ENCODE assay signal across 31 mouse cellular contexts in genomic region chr7:126803181-126803580, GRCm38 (mm10). TPM values are rescaled to one million over a fixed set of nuclear protein-coding genes. Genes with fewer than 3 reads are reported as not detected.
DNase-seq lines count a peak whose midpoint lies in the region; ATAC-seq and TF ChIP-seq lines count a peak whose summit lies in the region.
"Had no signal": no experiment of that assay in that cellular context is flagged by ENCODE, and none has a peak within 500 bp of the region (broad histone marks: within the 10 kb centered on the region; RNA-seq: fewer than 3 reads in every experiment).

No protein-coding gene starts in this region.

- peaks cover 22% of the 10 kb centered on the region for H3K4me1 ChIP-seq in intestine, embryonic 15.5 days (replicated peaks)
- H3K4me1 ChIP-seq in intestine, embryonic 16.5 days (ENCODE audit: control insufficient read depth, insufficient read depth, low read length): peaks cover 22% of the 10 kb centered on the region
- peaks cover 20 to 46% of the 10 kb centered on the region in 2 experiments for H3K4me1 ChIP-seq in MEL (ENCODE audit: control insufficient read depth in 1 of 2, insufficient read depth in 2 of 2, low read length in 2 of 2)
- H3K4me1 ChIP-seq in stomach, embryonic 14.5 days (ENCODE audit: control insufficient read depth, insufficient read depth, low read length): peaks cover 32% of the 10 kb centered on the region
- peaks cover 35% of the 10 kb centered on the region for H3K4me1 ChIP-seq in hindbrain, embryonic 10.5 days (replicated peaks)

- no peak overlapping the region for H3K4me3 ChIP-seq in intestine, embryonic 15.5 days (replicated peaks)
- H3K4me3 ChIP-seq in intestine, embryonic 16.5 days (ENCODE audit: low read length): no peak overlapping the region
- peak overlapping the region in 1 of 2 experiments; percentile 25; a peak in 2 of 4 replicates for H3K4me3 ChIP-seq in MEL (ENCODE audit: control insufficient read depth in 1 of 2, insufficient read depth in 1 of 2, low read depth in 2 of 2, low read length in 2 of 2)
- H3K4me3 ChIP-seq in stomach, embryonic 14.5 days (ENCODE audit: low read depth, low read length): no peak overlapping the region
- no peak overlapping the region for H3K4me3 ChIP-seq in hindbrain, embryonic 10.5 days
- H3K4me3 ChIP-seq: forebrain, embryonic 10.5 days; heart, embryonic 12.5 days; liver, embryonic 12.5 days; neural tube, embryonic 12.5 days had no signal

- 67% methylated on average over 6 of the region's 6 CpGs for WGBS in intestine, embryonic 15.5 days
- WGBS in intestine, embryonic 16.5 days: 71% methylated on average over 6 of the region's 6 CpGs
- 60% methylated on average over 6 of the region's 6 CpGs for WGBS in stomach, embryonic 14.5 days
- WGBS in hindbrain, embryonic 10.5 days: 93% methylated on average over 6 of the region's 6 CpGs

- H3K27me3 ChIP-seq in intestine, embryonic 15.5 days (replicated peaks): no peaks in the 10 kb centered on the region
- H3K27me3 ChIP-seq in intestine, embryonic 16.5 days (replicated peaks; ENCODE audit: control insufficient read depth, insufficient read depth, low read length): no peaks in the 10 kb centered on the region
- no peaks in the 10 kb centered on the region for H3K27me3 ChIP-seq in MEL (ENCODE audit: control insufficient read depth in 1 of 2, insufficient read depth in 2 of 2, low read length in 2 of 2)
- no peaks in the 10 kb centered on the region for H3K27me3 ChIP-seq in stomach, embryonic 14.5 days (ENCODE audit: control insufficient read depth, insufficient read depth, low read length)
- no peaks in the 10 kb centered on the region for H3K27me3 ChIP-seq in hindbrain, embryonic 10.5 days (ENCODE audit: insufficient read depth, poor library complexity, severe bottlenecking)
- H3K27me3 ChIP-seq: heart, embryonic 12.5 days; liver, embryonic 12.5 days; neural tube, embryonic 12.5 days had no signal

- TF ChIP-seq CTCF in MEL (IDR thresholded peaks at IDR 0.05 in 2 of 3, conservative IDR thresholded peaks at IDR 0.05 in 1 of 3; ENCODE audit: control insufficient read depth in 1 of 3, insufficient read depth in 1 of 3, low read depth in 2 of 3, low read length in 3 of 3, poor library complexity in 1 of 3, severe bottlenecking in 1 of 3): no peak

- peak; percentile 73 for DNase-seq in adrenal gland, adult 2 months
- no peak for DNase-seq in adrenal gland, adult 18-20 months (ENCODE audit: low spot score in 2 of 2)
- peak; percentile 94 for DNase-seq in MEL (ENCODE audit: low read depth, low spot score)
- no peak for DNase-seq in hindbrain, embryonic 10.5 days (ENCODE audit: low spot score)
- DNase-seq: cerebellum, adult 9-11 months; heart, adult 18-20 months; heart, postnatal 36 days; kidney, adult 8-10 months; kidney, postnatal 14 days; lung, adult 18-20 months; lung, postnatal 10 days; right cerebral cortex, postnatal 14 days; thymus, postnatal 25 days had no signal

- H3K27ac ChIP-seq in intestine, embryonic 15.5 days: 0 out of 2 replicates have a peak overlapping the region, but pooled peaks have one; percentile 13
- no peak overlapping the region for H3K27ac ChIP-seq in intestine, embryonic 16.5 days (ENCODE audit: low read length)
- peak overlapping the region; percentile 92 for H3K27ac ChIP-seq in MEL (ENCODE audit: control insufficient read depth, low read depth, low read length)
- peak overlapping the region; percentile 58 for H3K27ac ChIP-seq in stomach, embryonic 14.5 days (ENCODE audit: low read length)
- H3K27ac ChIP-seq in hindbrain, embryonic 10.5 days: no peak overlapping the region
- H3K27ac ChIP-seq: forebrain, embryonic 10.5 days; hindbrain, embryonic 14.5 days; liver, embryonic 12.5 days; neural tube, embryonic 12.5 days had no signal

- no peak for ATAC-seq in intestine, embryonic 15.5 days
- ATAC-seq in intestine, embryonic 16.5 days: no peak
- ATAC-seq in stomach, embryonic 14.5 days (ENCODE audit: insufficient number of reproducible peaks, insufficient read depth, low FRiP score, low read depth): no peak
- no peak for ATAC-seq in monocyte, adult 5-6 weeks (replicated peaks; ENCODE audit: insufficient number of reproducible peaks, low FRiP score, low TSS enrichment, poor library complexity, severe bottlenecking)
- ATAC-seq: CD4-positive, CD25-positive, alpha-beta regulatory T cell, adult 4 months; forebrain, embryonic 16.5 days; inflammation-experienced regulatory T-cells, adult 6 months; liver, embryonic 12.5 days had no signal

- H3K79me2 ChIP-seq in MEL (ENCODE audit: control insufficient read depth, insufficient read depth, low read length, poor library complexity): peaks cover 13% of the 10 kb centered on the region

- H3K36me3 ChIP-seq in intestine, embryonic 15.5 days: 0 out of 2 replicates have a peak, but pooled peaks cover 2% of the 10 kb centered on the region
- H3K36me3 ChIP-seq in intestine, embryonic 16.5 days (ENCODE audit: control insufficient read depth, insufficient read depth, low read length): no peaks in the 10 kb centered on the region
- peaks cover 0 to 37% of the 10 kb centered on the region in 2 experiments; a peak in 2 of 4 replicates for H3K36me3 ChIP-seq in MEL (ENCODE audit: control insufficient read depth in 1 of 2, insufficient read depth in 2 of 2, low read length in 2 of 2)
- no peaks in the 10 kb centered on the region; the same call in 1 of the 2 replicates for H3K36me3 ChIP-seq in stomach, embryonic 14.5 days (ENCODE audit: control insufficient read depth, insufficient read depth, low read length)
- H3K36me3 ChIP-seq in hindbrain, embryonic 10.5 days: peaks cover 70% of the 10 kb centered on the region
- H3K36me3 ChIP-seq: liver, embryonic 12.5 days had no signal

- H3K9ac ChIP-seq in intestine, embryonic 15.5 days: no peak overlapping the region
- H3K9ac ChIP-seq in intestine, embryonic 16.5 days (ENCODE audit: low read depth, low read length): no peak overlapping the region
- H3K9ac ChIP-seq in MEL (ENCODE audit: control insufficient read depth, low read depth, low read length, poor library complexity, severe bottlenecking): peak overlapping the region; percentile 43
- no peak overlapping the region for H3K9ac ChIP-seq in stomach, embryonic 14.5 days (replicated peaks; ENCODE audit: low read depth, low read length)
- H3K9ac ChIP-seq: heart, embryonic 12.5 days; hindbrain, embryonic 14.5 days; liver, embryonic 12.5 days; neural tube, embryonic 12.5 days had no signal

- H3K4me2 ChIP-seq in intestine, embryonic 15.5 days (replicated peaks): no peak overlapping the region
- no peak overlapping the region for H3K4me2 ChIP-seq in intestine, embryonic 16.5 days (ENCODE audit: low read depth, low read length)
- no peak overlapping the region for H3K4me2 ChIP-seq in stomach, embryonic 14.5 days (replicated peaks; ENCODE audit: low read depth, low read length)
- H3K4me2 ChIP-seq: heart, embryonic 12.5 days; hindbrain, embryonic 14.5 days; liver, embryonic 12.5 days; neural tube, embryonic 12.5 days had no signal

- H3K9me3 ChIP-seq in intestine, embryonic 15.5 days: no peaks in the 10 kb centered on the region
- no peaks in the 10 kb centered on the region for H3K9me3 ChIP-seq in intestine, embryonic 16.5 days (ENCODE audit: control insufficient read depth, low read length)
- H3K9me3 ChIP-seq in MEL (replicated peaks; ENCODE audit: insufficient read depth, low read length): no peaks in the 10 kb centered on the region
- no peaks in the 10 kb centered on the region for H3K9me3 ChIP-seq in stomach, embryonic 14.5 days (ENCODE audit: control insufficient read depth, low read depth, low read length)
- no peaks in the 10 kb centered on the region for H3K9me3 ChIP-seq in hindbrain, embryonic 10.5 days
- H3K9me3 ChIP-seq: forebrain, embryonic 10.5 days; heart, embryonic 12.5 days; liver, embryonic 12.5 days; neural tube, embryonic 12.5 days had no signal

- TF ChIP-seq RAD21 in MEL (IDR thresholded peaks at IDR 0.05; ENCODE audit: low read depth, low read length): no peak

- peak; percentile 43 to 60 for TF ChIP-seq EP300 in MEL (IDR thresholded peaks at IDR 0.05; ENCODE audit: low read depth in 1 of 2, low read length in 2 of 2)

- peak in 1 of 2 experiments; percentile 55; a peak in 1 of 4 replicates for TF ChIP-seq POLR2A in MEL (IDR thresholded peaks at IDR 0.05; ENCODE audit: control insufficient read depth in 1 of 2, insufficient read depth in 1 of 2, low read depth in 1 of 2, low read length in 2 of 2, poor library complexity in 1 of 2)

RNA-seq across cellular contexts. Expression of gene Fam57b, which starts 5.7 kb away (rescaled TPM):
- 10 to 100 TPM; 16.4 to 21.0 TPM for total RNA-seq in adrenal gland, adult 2 months (2021)
- 27.8 and 40.9 TPM in 2 replicates for polyA plus RNA-seq in adrenal gland, adult 2 months (2012; rRNA removed)
- total RNA-seq in adrenal gland, adult 18-20 months (2021): 10 to 100 TPM; 17.1 to 63.4 TPM
- polyA plus RNA-seq in intestine, embryonic 15.5 days (2015; fragmentation: Nextera tagmentation; extraction: Ambion mirVana): 1.2 and 1.5 TPM in 2 replicates
- polyA plus RNA-seq in intestine, embryonic 16.5 days (2015; fragmentation: Nextera tagmentation; extraction: Ambion mirVana): 1.0 and 1.4 TPM in 2 replicates
- total RNA-seq in MEL (2012; rRNA removed): 1.7 TPM in 2 replicates
- polyA plus RNA-seq in MEL (2012; ENCODE audit: insufficient read depth in 1 of 2, insufficient read length in 2 of 2, low read depth in 1 of 2, low replicate concordance in 2 of 2, missing spikeins in 1 of 2): under 1 TPM in 1 of 2 experiments, not detected in 1; 0.50 TPM
- polyA plus RNA-seq in stomach, embryonic 14.5 days (2014; fragmentation: Nextera tagmentation; extraction: Ambion mirVana): 1.1 and 1.8 TPM in 2 replicates
- total RNA-seq in monocyte, adult 5-6 weeks (2017): 12.6 TPM in 1 of 3 replicates, not detected in the others
- polyA plus RNA-seq in hindbrain, embryonic 10.5 days (2016; fragmentation: Nextera tagmentation; extraction: Ambion mirVana): 4.7 and 12.7 TPM in 2 replicates
- total RNA-seq: common myeloid progenitor, adult 5-6 weeks had no signal
- polyA plus RNA-seq: CD4-positive, CD25-positive, alpha-beta regulatory T cell, adult 4 months; inflammation-experienced regulatory T-cells, adult 6 months; limb, embryonic 11.5 days; liver, embryonic 12.5 days had no signal

RNA-seq across cellular contexts. Expression of gene Ppp4c, which starts 10.9 kb away (rescaled TPM):
- total RNA-seq in adrenal gland, adult 2 months (2021): 10 to 100 TPM; 77.4 to 86.0 TPM
- polyA plus RNA-seq in adrenal gland, adult 2 months (2012; rRNA removed): 89.8 and 92.4 TPM in 2 replicates
- 10 to 100 TPM; 75.4 to 85.9 TPM for total RNA-seq in adrenal gland, adult 18-20 months (2021)
- polyA plus RNA-seq in intestine, embryonic 15.5 days (2015; fragmentation: Nextera tagmentation; extraction: Ambion mirVana): 248 and 256 TPM in 2 replicates
- 213 and 215 TPM in 2 replicates for polyA plus RNA-seq in intestine, embryonic 16.5 days (2015; fragmentation: Nextera tagmentation; extraction: Ambion mirVana)
- total RNA-seq in MEL (2012; rRNA removed): 255 and 257 TPM in 2 replicates
- polyA plus RNA-seq in MEL (2012; ENCODE audit: insufficient read depth in 1 of 2, insufficient read length in 2 of 2, low read depth in 1 of 2, low replicate concordance in 2 of 2, missing spikeins in 1 of 2): 100 to 1,000 TPM; 265 to 540 TPM
- 239 and 258 TPM in 2 replicates for polyA plus RNA-seq in stomach, embryonic 14.5 days (2014; fragmentation: Nextera tagmentation; extraction: Ambion mirVana)
- 235 to 253 TPM (median 240 TPM) in 3 replicates for total RNA-seq in monocyte, adult 5-6 weeks (2017)
- polyA plus RNA-seq in hindbrain, embryonic 10.5 days (2016; fragmentation: Nextera tagmentation; extraction: Ambion mirVana): 391 and 411 TPM in 2 replicates

RNA-seq across cellular contexts. Expression of gene Tbx6, which starts 21.9 kb away (rescaled TPM):
- total RNA-seq in adrenal gland, adult 2 months (2021): under 1 TPM; 0.31 to 0.75 TPM
- polyA plus RNA-seq in adrenal gland, adult 2 months (2012; rRNA removed): 3.4 and 3.7 TPM in 2 replicates
- under 1 TPM; 0.53 to 0.64 TPM for total RNA-seq in adrenal gland, adult 18-20 months (2021)
- 0.34 and 0.43 TPM in 2 replicates for polyA plus RNA-seq in intestine, embryonic 15.5 days (2015; fragmentation: Nextera tagmentation; extraction: Ambion mirVana)
- polyA plus RNA-seq in intestine, embryonic 16.5 days (2015; fragmentation: Nextera tagmentation; extraction: Ambion mirVana): 0.36 and 0.37 TPM in 2 replicates
- 0.12 and 0.13 TPM in 2 replicates for total RNA-seq in MEL (2012; rRNA removed)
- polyA plus RNA-seq in MEL (2012; ENCODE audit: insufficient read depth in 1 of 2, insufficient read length in 2 of 2, low read depth in 1 of 2, low replicate concordance in 2 of 2, missing spikeins in 1 of 2): under 1 TPM in 1 of 2 experiments, not detected in 1; 0.15 TPM
- polyA plus RNA-seq in stomach, embryonic 14.5 days (2014; fragmentation: Nextera tagmentation; extraction: Ambion mirVana): 0.56 and 0.95 TPM in 2 replicates
- total RNA-seq in monocyte, adult 5-6 weeks (2017): 2.0 to 3.8 TPM (median 2.2 TPM) in 3 replicates
- polyA plus RNA-seq in hindbrain, embryonic 10.5 days (2016; fragmentation: Nextera tagmentation; extraction: Ambion mirVana): 0.22 and 0.47 TPM in 2 replicates
- total RNA-seq: common myeloid progenitor, adult 5-6 weeks had no signal

RNA-seq across cellular contexts. Expression of gene Ypel3, which starts 26.4 kb away (rescaled TPM):
- 100 to 1,000 TPM in 1 of 2 experiments, 10 to 100 TPM in 1; 92.8 to 136 TPM for total RNA-seq in adrenal gland, adult 2 months (2021)
- polyA plus RNA-seq in adrenal gland, adult 2 months (2012; rRNA removed): 970 and 1,207 TPM in 2 replicates
- total RNA-seq in adrenal gland, adult 18-20 months (2021): 10 to 100 TPM; 93.7 to 95.0 TPM
- polyA plus RNA-seq in intestine, embryonic 15.5 days (2015; fragmentation: Nextera tagmentation; extraction: Ambion mirVana): 66.9 and 71.2 TPM in 2 replicates
- polyA plus RNA-seq in intestine, embryonic 16.5 days (2015; fragmentation: Nextera tagmentation; extraction: Ambion mirVana): 59.5 and 61.5 TPM in 2 replicates
- total RNA-seq in MEL (2012; rRNA removed): 2.1 and 2.7 TPM in 2 replicates
- 10 to 100 TPM in 1 of 2 experiments, not detected in 1; 12.6 TPM for polyA plus RNA-seq in MEL (2012; ENCODE audit: insufficient read depth in 1 of 2, insufficient read length in 2 of 2, low read depth in 1 of 2, low replicate concordance in 2 of 2, missing spikeins in 1 of 2)
- 103 and 116 TPM in 2 replicates for polyA plus RNA-seq in stomach, embryonic 14.5 days (2014; fragmentation: Nextera tagmentation; extraction: Ambion mirVana)
- 139 to 175 TPM (median 161 TPM) in 3 replicates for total RNA-seq in monocyte, adult 5-6 weeks (2017)
- polyA plus RNA-seq in hindbrain, embryonic 10.5 days (2016; fragmentation: Nextera tagmentation; extraction: Ambion mirVana): 51.3 and 89.7 TPM in 2 replicates

RNA-seq across cellular contexts. Expression of gene 4930451I11Rik, which starts 28.3 kb away (rescaled TPM):
- not detected for total RNA-seq in adrenal gland, adult 2 months (2021)
- not detected in 2 replicates for polyA plus RNA-seq in adrenal gland, adult 2 months (2012; rRNA removed)
- not detected for total RNA-seq in adrenal gland, adult 18-20 months (2021)
- polyA plus RNA-seq in intestine, embryonic 15.5 days (2015; fragmentation: Nextera tagmentation; extraction: Ambion mirVana): not detected in 2 replicates
- not detected in 2 replicates for polyA plus RNA-seq in intestine, embryonic 16.5 days (2015; fragmentation: Nextera tagmentation; extraction: Ambion mirVana)
- total RNA-seq in MEL (2012; rRNA removed): not detected in 2 replicates
- polyA plus RNA-seq in MEL (2012; ENCODE audit: insufficient read depth in 1 of 2, insufficient read length in 2 of 2, low read depth in 1 of 2, low replicate concordance in 2 of 2, missing spikeins in 1 of 2): not detected
- not detected in 2 replicates for polyA plus RNA-seq in stomach, embryonic 14.5 days (2014; fragmentation: Nextera tagmentation; extraction: Ambion mirVana)
- total RNA-seq in monocyte, adult 5-6 weeks (2017): not detected in 3 replicates
- not detected in 2 replicates for polyA plus RNA-seq in hindbrain, embryonic 10.5 days (2016; fragmentation: Nextera tagmentation; extraction: Ambion mirVana)
- total RNA-seq: common myeloid progenitor, adult 5-6 weeks; gastrocnemius, postnatal 25 days; heart, adult 18-20 months; heart, postnatal 36 days; layer of hippocampus, adult 18-20 months; layer of hippocampus, postnatal 14 days had no signal
- polyA plus RNA-seq: brain, embryonic 14.5 days; CD4-positive, CD25-positive, alpha-beta regulatory T cell, adult 4 months; forebrain, embryonic 10.5 days; forebrain, embryonic 16.5 days; heart, embryonic 12.5 days; inflammation-experienced regulatory T-cells, adult 6 months; limb, embryonic 11.5 days; liver, embryonic 12.5 days; neural tube, embryonic 12.5 days had no signal

Comparison
In these comparisons a context has a peak if more than half of its experiments do, and no peak if none do; other contexts are left out.
1. DNase-seq: peak in adrenal gland, adult 2 months (single experiment) and MEL (single experiment); none in adrenal gland, adult 18-20 months (0 of 2) and hindbrain, embryonic 10.5 days (single experiment).
2. H3K27ac ChIP-seq: peak in intestine, embryonic 15.5 days (single experiment), MEL (single experiment) and stomach, embryonic 14.5 days (single experiment); none in intestine, embryonic 16.5 days (single experiment) and hindbrain, embryonic 10.5 days (single experiment).